Mouse (Mus musculus) gastrocnemius, adult 8-10 months (tissue): Measurements from ENCODE around the gene Kifc3. TPM values are rescaled to one million over a fixed set of nuclear protein-coding genes. Genes with fewer than 3 reads are reported as not detected.
"Not testable (repeated sequence)": the region's sequence is repeated elsewhere in the genome, so short reads cannot be mapped to it uniquely, and the experiment has no call there.

ENCODE experiments used
- DNase-seq, 2 experiments: peaks; one replicate each; pipeline ENCODE4 v3.0.0; 2022; ENCODE audit warnings: low spot score in 2 of 2
- total RNA-seq, 4 experiments: library from RNA; stranded (reverse); gene quantifications; 2 replicates each; pipeline ENCODE4 v1.2.4; 2022

Gene Kifc3
- total RNA-seq, 4 experiments from 2014 or later = 6.0 to 11.3 (median 8.5) TPM

GRCm38 (mm10) chr8:95203326-95204038, 870 bp upstream of the Kifc3 start:
- no peak for DNase-seq

- DNase-seq = no peak
Measured at GRCm38 (mm10) chr8:95202056-95202570, 499 bp downstream of the Kifc3 start.

- no peak for DNase-seq
Measured at GRCm38 (mm10) chr8:95201491-95201890, 1.1 kb downstream of the Kifc3 start.

GRCm38 (mm10) chr8:95200001-95200405, 2.6 kb downstream of the Kifc3 start:
- no peak for DNase-seq

- no peak for DNase-seq
Measured at GRCm38 (mm10) chr8:95195728-95196127, 6.9 kb downstream of the Kifc3 start.

GRCm38 (mm10) chr8:95191497-95192175, 11.0 kb downstream of the Kifc3 start:
- DNase-seq = no peak

GRCm38 (mm10) chr8:95187579-95187978, 15.0 kb downstream of the Kifc3 start:
- DNase-seq = no peak

GRCm38 (mm10) chr8:95185891-95186513, 16.6 kb downstream of the Kifc3 start:
- DNase-seq = no peak

- DNase-seq = no peak
Measured at GRCm38 (mm10) chr8:95185104-95185503, 17.5 kb downstream of the Kifc3 start.

- no peak for DNase-seq
Measured at GRCm38 (mm10) chr8:95184171-95184570, 18.4 kb downstream of the Kifc3 start.

- no peak for DNase-seq
Measured at GRCm38 (mm10) chr8:95181850-95182249, 20.8 kb downstream of the Kifc3 start.

- DNase-seq = no peak
Measured at GRCm38 (mm10) chr8:95178191-95178590, 24.4 kb downstream of the Kifc3 start.

- DNase-seq = no peak
Measured at GRCm38 (mm10) chr8:95176985-95177384, 25.6 kb downstream of the Kifc3 start.

- no peak for DNase-seq
Measured at GRCm38 (mm10) chr8:95175808-95176207, 26.8 kb downstream of the Kifc3 start.

- no peak for DNase-seq
Measured at GRCm38 (mm10) chr8:95175306-95175705, 27.3 kb downstream of the Kifc3 start.

GRCm38 (mm10) chr8:95172433-95172832, 30.2 kb downstream of the Kifc3 start:
- no peak for DNase-seq

GRCm38 (mm10) chr8:95167726-95168125, 34.9 kb downstream of the Kifc3 start:
- peak; percentile 21 to 41 for DNase-seq

- DNase-seq = no peak
Measured at GRCm38 (mm10) chr8:95166400-95166799, 36.2 kb downstream of the Kifc3 start.

GRCm38 (mm10) chr8:95165923-95166322, 36.7 kb downstream of the Kifc3 start:
- peak; percentile 84 to 92 for DNase-seq

GRCm38 (mm10) chr8:95164469-95164868, 38.1 kb downstream of the Kifc3 start:
- DNase-seq = no peak

- not testable (repeated sequence) for DNase-seq
Measured at GRCm38 (mm10) chr8:95163969-95164368, 38.6 kb downstream of the Kifc3 start.

GRCm38 (mm10) chr8:95162785-95163184, 39.8 kb downstream of the Kifc3 start:
- no peak for DNase-seq
